Mouse (Mus musculus) heart, postnatal 25 days (tissue): ENCODE results near the gene Unc5a. TPM values are rescaled to one million over a fixed set of nuclear protein-coding genes. Genes with fewer than 3 reads are reported as not detected.

Experiments used
- DNase-seq: peaks from one replicate; pipeline ENCODE4 v3.0.0; 2022; ENCODE audit warnings: low spot score
- intact Hi-C: fragments of 180-260 bp; cut with DNase I; formaldehyde crosslinking; loops from one replicate; pipeline ENCODE4 v1.15.1; 2025
- total RNA-seq, 2 experiments: library from RNA; stranded (reverse); gene quantifications; 2 replicates each; pipeline ENCODE4 v1.2.3; 2021

Unc5a gene
- total RNA-seq, 2 experiments from 2014 or later = 0.73 to 1.1 TPM

DNA sequence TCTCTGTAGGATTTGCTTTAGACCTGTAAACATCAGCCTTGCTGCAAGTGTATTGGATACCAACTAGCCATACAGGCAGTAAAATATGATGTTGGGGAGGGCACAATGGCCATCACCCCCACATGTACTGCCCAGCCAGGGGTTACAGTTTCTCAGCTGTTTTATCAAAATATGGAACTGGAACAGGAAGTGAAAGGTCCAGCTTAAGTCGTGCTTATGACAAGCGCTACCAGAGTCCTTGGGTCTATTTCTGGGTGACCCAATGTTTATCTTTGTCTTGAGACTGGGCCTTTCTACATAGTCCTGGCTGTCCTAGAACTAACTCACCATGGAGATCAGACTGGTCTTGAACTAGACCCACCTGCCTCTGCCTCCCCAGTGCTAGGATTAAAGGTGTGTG, 75.0 kb downstream of the Unc5a start:
- intact Hi-C loops = no loop called here
- DNase-seq = no peak

DNA sequence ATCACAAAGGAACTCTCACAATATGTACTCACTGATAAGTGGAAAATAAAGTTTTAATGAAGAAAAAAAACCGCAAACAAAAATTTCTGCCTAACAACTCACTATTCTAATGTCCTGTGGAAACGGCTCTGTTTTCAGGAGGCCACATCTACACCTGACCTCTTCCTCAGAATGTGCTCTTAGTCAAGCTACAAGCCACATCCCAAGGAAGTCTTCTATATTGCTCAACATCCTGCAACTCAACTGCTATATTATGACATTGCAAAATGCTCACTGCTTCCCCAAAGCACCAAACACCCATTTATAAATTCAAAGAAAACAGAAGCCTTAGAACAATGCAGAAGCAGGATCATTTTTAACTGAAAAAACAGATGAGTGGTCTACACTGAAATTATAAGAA, 90.8 kb downstream of the Unc5a start:
- intact Hi-C loops = no loop called here
- DNase-seq = no peak

DNA sequence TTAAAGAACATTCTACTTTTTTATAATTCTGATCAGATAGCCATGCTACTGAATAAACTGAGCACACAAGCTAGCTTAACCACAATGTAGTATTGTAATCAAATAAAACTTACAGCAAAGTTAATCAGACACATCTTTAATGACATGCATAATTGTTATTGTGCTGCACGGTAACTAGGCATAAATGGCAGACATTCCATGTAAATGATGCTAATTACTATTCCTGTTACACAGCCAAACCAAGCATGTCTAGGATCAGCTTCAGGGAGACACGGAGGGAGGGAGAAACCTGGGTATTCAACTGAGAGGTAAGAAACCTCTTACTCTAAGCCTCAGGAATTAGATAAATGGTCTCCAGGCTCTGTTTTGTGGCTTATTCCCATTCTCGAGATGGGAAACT, 98.5 kb downstream of the Unc5a start:
- intact Hi-C loops = no loop called here
- DNase-seq = no peak

Other genes starting within 250 kb of the Unc5a start
- not detected for gene Cdhr2, start 247.9 kb upstream of the Unc5a start, total RNA-seq
- gene Gprin1, start 199.5 kb upstream of the Unc5a start, total RNA-seq = not detected
- gene Sncb, start 182.8 kb upstream of the Unc5a start, total RNA-seq = not detected
- not detected for gene Eif4e1b, start 165.4 kb upstream of the Unc5a start, total RNA-seq
- gene Tspan17, start 160.0 kb upstream of the Unc5a start, total RNA-seq = 10 to 100 TPM in 1 of 2 experiments, 1 to 10 TPM in 1; 8.6 to 12.3 TPM
- gene Hk3, start 72.0 kb downstream of the Unc5a start, total RNA-seq = under 1 TPM; 0.95 to 0.99 TPM
- 10 to 100 TPM; 21.7 to 24.5 TPM for gene Uimc1, start 150.9 kb downstream of the Unc5a start, total RNA-seq
- gene Zfp346, start 155.9 kb downstream of the Unc5a start, total RNA-seq = 10 to 100 TPM; 13.9 to 20.6 TPM
- gene Gm17617, start 184.1 kb downstream of the Unc5a start, total RNA-seq = not detected
- under 1 TPM; 0.11 to 0.44 TPM for gene Fgfr4, start 203.2 kb downstream of the Unc5a start, total RNA-seq